17 mouse cellular contexts compared by ENCODE assay signal in genomic region chr13:95779261-95779660, GRCm38 (mm10).
DNase-seq lines count a peak whose midpoint lies in the region; ATAC-seq lines count a peak whose summit lies in the region.
"Had no signal": no experiment of that assay in that cellular context is flagged by ENCODE, and none has a peak within 500 bp of the region (broad histone marks: within the 10 kb centered on the region; RNA-seq: fewer than 3 reads in every experiment).

No protein-coding gene starts in this region.

- no peaks in the 10 kb centered on the region for H3K36me3 ChIP-seq in forebrain, embryonic 10.5 days (replicated peaks)
- H3K36me3 ChIP-seq in forebrain, embryonic 16.5 days (ENCODE audit: control insufficient read depth, insufficient read depth) = no peaks in the 10 kb centered on the region
- H3K36me3 ChIP-seq in limb, embryonic 12.5 days = no peaks in the 10 kb centered on the region
- no peaks in the 10 kb centered on the region for H3K36me3 ChIP-seq in hindbrain, embryonic 12.5 days
- H3K36me3 ChIP-seq: hindbrain, embryonic 15.5 days; limb, embryonic 13.5 days; midbrain, embryonic 12.5 days had no signal

- H3K27ac ChIP-seq in forebrain, embryonic 10.5 days = 0 out of 2 replicates have a peak overlapping the region, but pooled peaks have one; percentile 35
- H3K27ac ChIP-seq in forebrain, embryonic 16.5 days (ENCODE audit: low read length) = no peak overlapping the region
- 0 out of 2 replicates have a peak overlapping the region, but pooled peaks have one; percentile 50 for H3K27ac ChIP-seq in limb, embryonic 12.5 days
- no peak overlapping the region for H3K27ac ChIP-seq in hindbrain, embryonic 12.5 days
- H3K27ac ChIP-seq: heart, adult 2 months; hindbrain, embryonic 15.5 days; kidney, postnatal 0 days; limb, embryonic 13.5 days; midbrain, embryonic 12.5 days had no signal

- no peak for DNase-seq in forebrain, embryonic 10.5 days (ENCODE audit: extremely low spot score, low spot score)
- DNase-seq in urinary bladder, postnatal 14 days (ENCODE audit: low spot score) = peak; percentile 75
- DNase-seq in urinary bladder, postnatal 4 days (ENCODE audit: low spot score in 2 of 2) = no peak
- DNase-seq in yolk sac, embryonic 10.5 days (ENCODE audit: low spot score) = no peak
- DNase-seq: cerebellum, adult 11 months; cerebellum, postnatal 14 days; right cerebral cortex, postnatal 4 days; thymus, postnatal 4 days had no signal

- H3K9me3 ChIP-seq in forebrain, embryonic 10.5 days = no peaks in the 10 kb centered on the region
- H3K9me3 ChIP-seq in forebrain, embryonic 16.5 days (ENCODE audit: control insufficient read depth, low read length) = no peaks in the 10 kb centered on the region
- H3K9me3 ChIP-seq in limb, embryonic 12.5 days = no peaks in the 10 kb centered on the region
- no peaks in the 10 kb centered on the region for H3K9me3 ChIP-seq in hindbrain, embryonic 12.5 days (replicated peaks)
- H3K9me3 ChIP-seq: hindbrain, embryonic 15.5 days; limb, embryonic 13.5 days; midbrain, embryonic 12.5 days had no signal

- no peak overlapping the region for H3K4me2 ChIP-seq in forebrain, embryonic 16.5 days (ENCODE audit: low read length)
- H3K4me2 ChIP-seq in limb, embryonic 12.5 days = 0 out of 2 replicates have a peak overlapping the region, but pooled peaks have one; percentile 3
- no peak overlapping the region for H3K4me2 ChIP-seq in hindbrain, embryonic 12.5 days (replicated peaks)
- H3K4me2 ChIP-seq: hindbrain, embryonic 15.5 days; limb, embryonic 13.5 days; midbrain, embryonic 12.5 days had no signal

- no peak overlapping the region for H3K4me3 ChIP-seq in forebrain, embryonic 10.5 days
- no peak overlapping the region for H3K4me3 ChIP-seq in forebrain, embryonic 16.5 days (replicated peaks; ENCODE audit: low read length)
- no peak overlapping the region for H3K4me3 ChIP-seq in limb, embryonic 12.5 days (replicated peaks)
- no peak overlapping the region for H3K4me3 ChIP-seq in hindbrain, embryonic 12.5 days
- H3K4me3 ChIP-seq: heart, adult 2 months; hindbrain, embryonic 15.5 days; limb, embryonic 13.5 days; midbrain, embryonic 12.5 days had no signal

- no peak overlapping the region for H3K9ac ChIP-seq in forebrain, embryonic 16.5 days (replicated peaks; ENCODE audit: low read depth, low read length)
- H3K9ac ChIP-seq in limb, embryonic 12.5 days (replicated peaks) = no peak overlapping the region
- H3K9ac ChIP-seq in hindbrain, embryonic 12.5 days = no peak overlapping the region
- H3K9ac ChIP-seq: hindbrain, embryonic 15.5 days; limb, embryonic 13.5 days; midbrain, embryonic 12.5 days had no signal

- H3K4me1 ChIP-seq in forebrain, embryonic 10.5 days = peaks cover 68% of the 10 kb centered on the region
- H3K4me1 ChIP-seq in forebrain, embryonic 16.5 days (replicated peaks; ENCODE audit: control insufficient read depth, insufficient read depth, low read length) = peaks cover 9% of the 10 kb centered on the region
- peaks cover 48% of the 10 kb centered on the region for H3K4me1 ChIP-seq in limb, embryonic 12.5 days (replicated peaks)
- peaks cover 59% of the 10 kb centered on the region for H3K4me1 ChIP-seq in hindbrain, embryonic 12.5 days

- no peak for ATAC-seq in forebrain, embryonic 16.5 days
- ATAC-seq in limb, embryonic 12.5 days (ENCODE audit: insufficient number of reproducible peaks, insufficient read depth, low FRiP score, low TSS enrichment, low read depth) = no peak
- no peak for ATAC-seq in hindbrain, embryonic 12.5 days (ENCODE audit: low FRiP score)
- ATAC-seq in granulocyte monocyte progenitor cell, adult 5-6 weeks (replicated peaks; ENCODE audit: poor library complexity, severe bottlenecking) = no peak

- WGBS in forebrain, embryonic 10.5 days = 90% methylated on average over 8 of the region's 8 CpGs
- WGBS in forebrain, embryonic 16.5 days = 94% methylated on average over 8 of the region's 8 CpGs
- 81% methylated on average over 8 of the region's 8 CpGs for WGBS in limb, embryonic 12.5 days
- 85% methylated on average over 8 of the region's 8 CpGs for WGBS in hindbrain, embryonic 12.5 days

- H3K27me3 ChIP-seq in forebrain, embryonic 10.5 days (ENCODE audit: poor library complexity, severe bottlenecking) = no peaks in the 10 kb centered on the region
- no peaks in the 10 kb centered on the region for H3K27me3 ChIP-seq in forebrain, embryonic 16.5 days (replicated peaks; ENCODE audit: control insufficient read depth, insufficient read depth, low read length)
- no peaks in the 10 kb centered on the region for H3K27me3 ChIP-seq in limb, embryonic 12.5 days
- H3K27me3 ChIP-seq in hindbrain, embryonic 12.5 days = no peaks in the 10 kb centered on the region
- H3K27me3 ChIP-seq: hindbrain, embryonic 15.5 days; limb, embryonic 13.5 days; midbrain, embryonic 12.5 days had no signal

Comparison
In these comparisons a context has a peak if more than half of its experiments do, and no peak if none do; other contexts are left out.
1. H3K27ac ChIP-seq: peak in forebrain, embryonic 10.5 days (single experiment) and limb, embryonic 12.5 days (single experiment); none in forebrain, embryonic 16.5 days (single experiment) and hindbrain, embryonic 12.5 days (single experiment).